Mouse (Mus musculus) heart, embryonic 15.5 days (tissue): Measurements from ENCODE around the gene Gpr62. TPM values are rescaled to one million over a fixed set of nuclear protein-coding genes. Genes with fewer than 3 reads are reported as not detected.

ENCODE experiments used
- ATAC-seq: fragments of 200-750 bp; cut with Nextera tagmentation; replicated peaks from 2 replicates; pipeline ENCODE4 v1.8.0; 2017; ENCODE audit warnings: low read depth, moderate TSS enrichment; ENCODE audit not compliant: insufficient number of reproducible peaks, insufficient read depth, low FRiP score
- H3K27ac ChIP-seq: fragments of 300-500 bp; sonication (generic); 2 replicates; pipeline ENCODE4 v1.5.1; 2015; ENCODE audit warnings: mild to moderate bottlenecking, inconsistent platforms
- H3K27me3 ChIP-seq: fragments of 300-500 bp; sonication (generic); 2 replicates; pipeline ENCODE4 v1.6.1; 2015; ENCODE audit warnings: inconsistent platforms
- H3K36me3 ChIP-seq: fragments of 300-500 bp; sonication (generic); 2 replicates; pipeline ENCODE4 v1.6.1; 2015; ENCODE audit warnings: mild to moderate bottlenecking, inconsistent platforms
- H3K4me1 ChIP-seq: fragments of 300-500 bp; sonication (generic); replicated peaks from 2 replicates; pipeline ENCODE4 v1.6.1; 2015; ENCODE audit warnings: inconsistent platforms
- H3K4me2 ChIP-seq: fragments of 300-500 bp; sonication (generic); 2 replicates; pipeline ENCODE4 v1.6.1; 2015; ENCODE audit warnings: inconsistent platforms, mild to moderate bottlenecking, moderate library complexity
- H3K4me3 ChIP-seq: fragments of 300-500 bp; sonication (generic); 2 replicates; pipeline ENCODE4 v1.5.1; 2015; ENCODE audit warnings: mild to moderate bottlenecking, inconsistent platforms
- H3K9ac ChIP-seq: fragments of 300-500 bp; sonication (generic); 2 replicates; pipeline ENCODE4 v1.6.1; 2015; ENCODE audit warnings: mild to moderate bottlenecking, inconsistent platforms
- H3K9me3 ChIP-seq: fragments of 300-500 bp; sonication (generic); replicated peaks from 2 replicates; pipeline ENCODE4 v1.6.1; 2016; ENCODE audit warnings: inconsistent platforms
- WGBS: fragments of 180-500 bp; shearing (Covaris S2); methylation state at CpG from one replicate; pipeline ENCODE4 v1.1.7; 2015; ENCODE audit warnings: mixed read lengths; 5-methylcytosine and 5-hydroxymethylcytosine counted together
- polyA plus RNA-seq: library from polyadenylated mRNA; unstranded; fragments of >200 nt; fragmentation: Nextera tagmentation; extraction: Ambion mirVana; gene quantifications from 2 replicates; pipeline ENCODE4 v1.2.1, GENCODE M21; 2015

Gpr62 gene
- polyA plus RNA-seq, 1 experiment from 2014 or later, result 0.10 TPM

- H3K27ac ChIP-seq, result no peak overlapping the region
- H3K4me1 ChIP-seq, result peaks cover 51% of the 10 kb centered on the region
- 69% methylated on average over 5 of the region's 5 CpGs for WGBS
- no peak for ATAC-seq
- no peak overlapping the region for H3K4me2 ChIP-seq
- H3K9me3 ChIP-seq, result no peaks in the 10 kb centered on the region
- no peak overlapping the region for H3K4me3 ChIP-seq
- no peak overlapping the region for H3K9ac ChIP-seq
- no peaks in the 10 kb centered on the region for H3K36me3 ChIP-seq
- no peaks in the 10 kb centered on the region for H3K27me3 ChIP-seq
Measured at GRCm38 (mm10) chr9:106473753-106474105, 8.0 kb upstream of the Gpr62 start.

- 86% methylated on average over 16 of the region's 16 CpGs for WGBS
- Histone ChIP-seq H3K9ac (no peak overlapping the region), H3K9me3 (no peaks in the 10 kb centered on the region), H3K27ac (no peak overlapping the region), H3K4me3 (no peak overlapping the region), H3K4me1 (peaks cover 50% of the 10 kb centered on the region), H3K27me3 (no peaks in the 10 kb centered on the region), H3K36me3 (no peaks in the 10 kb centered on the region), H3K4me2 (no peak overlapping the region)
- no peak for ATAC-seq
Measured at GRCm38 (mm10) chr9:106473081-106473752, 7.5 kb upstream of the Gpr62 start.

GRCm38 (mm10) chr9:106472321-106472720 lies 6.6 kb upstream of the Gpr62 start:
- H3K4me3 ChIP-seq, result no peak overlapping the region
- H3K9ac ChIP-seq, result no peak overlapping the region
- H3K27me3 ChIP-seq, result no peaks in the 10 kb centered on the region
- WGBS, result 54% methylated on average over 4 of the region's 4 CpGs
- no peaks in the 10 kb centered on the region for H3K9me3 ChIP-seq
- no peaks in the 10 kb centered on the region for H3K36me3 ChIP-seq
- ATAC-seq, result no peak
- H3K4me2 ChIP-seq, result no peak overlapping the region
- H3K4me1 ChIP-seq, result peaks cover 42% of the 10 kb centered on the region
- peak overlapping the region; percentile 44 for H3K27ac ChIP-seq

GRCm38 (mm10) chr9:106471892-106472291 lies 6.2 kb upstream of the Gpr62 start:
- ATAC-seq, result no peak; the same call in 1 of the 2 replicates
- H3K4me2 ChIP-seq, result peak overlapping the region; percentile 47

GRCm38 (mm10) chr9:106470991-106471750 lies 5.4 kb upstream of the Gpr62 start:
- H3K4me2 ChIP-seq, result peak overlapping the region; percentile 47
- no peak overlapping the region; the same call in 1 of the 2 replicates for H3K9ac ChIP-seq
- peaks cover 4% of the 10 kb centered on the region; the same call in 1 of the 2 replicates for H3K27me3 ChIP-seq
- ATAC-seq, result no peak
- no peaks in the 10 kb centered on the region for H3K36me3 ChIP-seq
- H3K9me3 ChIP-seq, result no peaks in the 10 kb centered on the region
- no peak overlapping the region for H3K27ac ChIP-seq
- WGBS, result 62% methylated on average over 14 of the region's 14 CpGs
- peaks cover 36% of the 10 kb centered on the region for H3K4me1 ChIP-seq
- H3K4me3 ChIP-seq, result no peak overlapping the region

More at GRCm38 (mm10) chr9:106471892-106472291, 6.2 kb upstream of the Gpr62 start:
- H3K9me3 ChIP-seq, result no peaks in the 10 kb centered on the region
- WGBS, result 14% methylated on average over 5 of the region's 5 CpGs
- H3K27ac ChIP-seq, result peak overlapping the region; percentile 44
- peaks cover 2% of the 10 kb centered on the region; the same call in 1 of the 2 replicates for H3K27me3 ChIP-seq
- H3K36me3 ChIP-seq, result no peaks in the 10 kb centered on the region
- peaks cover 42% of the 10 kb centered on the region for H3K4me1 ChIP-seq
- H3K9ac ChIP-seq, result no peak overlapping the region
- H3K4me3 ChIP-seq, result no peak overlapping the region

GRCm38 (mm10) chr9:106469776-106470175 lies 4.0 kb upstream of the Gpr62 start:
- no peak overlapping the region for H3K4me3 ChIP-seq
- H3K4me2 ChIP-seq, result no peak overlapping the region
- no peaks in the 10 kb centered on the region for H3K36me3 ChIP-seq
- 53% methylated on average over 9 of the region's 9 CpGs for WGBS
- no peak overlapping the region for H3K9ac ChIP-seq
- peaks cover 7% of the 10 kb centered on the region; the same call in 1 of the 2 replicates for H3K27me3 ChIP-seq
- no peak for ATAC-seq
- peaks cover 33% of the 10 kb centered on the region for H3K4me1 ChIP-seq
- H3K27ac ChIP-seq, result no peak overlapping the region
- H3K9me3 ChIP-seq, result no peaks in the 10 kb centered on the region

- no peak for ATAC-seq
- no peak overlapping the region for H3K9ac ChIP-seq
- peaks cover 9% of the 10 kb centered on the region; the same call in 1 of the 2 replicates for H3K27me3 ChIP-seq
- no peaks in the 10 kb centered on the region for H3K36me3 ChIP-seq
- 57% methylated on average over 6 of the region's 6 CpGs for WGBS
- H3K4me1 ChIP-seq, result peaks cover 34% of the 10 kb centered on the region
- H3K4me3 ChIP-seq, result no peak overlapping the region
- H3K27ac ChIP-seq, result no peak overlapping the region
- no peaks in the 10 kb centered on the region for H3K9me3 ChIP-seq
- H3K4me2 ChIP-seq, result no peak overlapping the region
Measured at GRCm38 (mm10) chr9:106469317-106469716, 3.6 kb upstream of the Gpr62 start.

GRCm38 (mm10) chr9:106467746-106468145 lies 2.0 kb upstream of the Gpr62 start:
- H3K4me2 ChIP-seq, result no peak overlapping the region
- no peak overlapping the region for H3K4me3 ChIP-seq
- ATAC-seq, result no peak
- H3K36me3 ChIP-seq, result peaks cover 10% of the 10 kb centered on the region
- H3K4me1 ChIP-seq, result peaks cover 29% of the 10 kb centered on the region
- no peak overlapping the region for H3K9ac ChIP-seq
- peaks cover 17% of the 10 kb centered on the region; the same call in 1 of the 2 replicates for H3K27me3 ChIP-seq
- no peak overlapping the region for H3K27ac ChIP-seq
- 85% methylated on average over 7 of the region's 7 CpGs for WGBS
- H3K9me3 ChIP-seq, result no peaks in the 10 kb centered on the region

GRCm38 (mm10) chr9:106466721-106467120 lies 983 bp upstream of the Gpr62 start:
- Histone ChIP-seq H3K4me1 (peaks cover 19% of the 10 kb centered on the region), H3K9me3 (no peaks in the 10 kb centered on the region), H3K36me3 (peaks cover 19% of the 10 kb centered on the region), H3K4me3 (no peak overlapping the region), H3K9ac (no peak overlapping the region), H3K27me3 (peaks cover 17% of the 10 kb centered on the region; the same call in 1 of the 2 replicates), H3K4me2 (no peak overlapping the region), H3K27ac (no peak overlapping the region)
- 83% methylated on average over 6 of the region's 6 CpGs for WGBS
- ATAC-seq, result no peak

GRCm38 (mm10) chr9:106464751-106465541 lies 792 bp downstream of the Gpr62 start:
- peaks cover 17% of the 10 kb centered on the region; the same call in 1 of the 2 replicates for H3K27me3 ChIP-seq
- peak overlapping the region; percentile 41 for H3K27ac ChIP-seq
- peaks cover 33% of the 10 kb centered on the region for H3K36me3 ChIP-seq
- peaks cover 23% of the 10 kb centered on the region for H3K4me1 ChIP-seq
- 2% methylated on average over 99 of the region's 99 CpGs for WGBS
- H3K9me3 ChIP-seq, result no peaks in the 10 kb centered on the region
- H3K4me3 ChIP-seq, result peak overlapping the region; percentile 61
- ATAC-seq, result peak; percentile 63
- H3K4me2 ChIP-seq, result peak overlapping the region; percentile 99
- peak overlapping the region; percentile 58 for H3K9ac ChIP-seq
